Mouse (Mus musculus): Measurements from ENCODE around the gene Fam167b. TPM values are rescaled to one million over a fixed set of nuclear protein-coding genes. Genes with fewer than 3 reads are reported as not detected.

Fam167b gene
- polyA plus RNA-seq, 1 experiment from 2014 or later: 5.6 TPM

- peaks cover 11 to 15% of the 10 kb centered on the region in 2 experiments for H3K4me1 ChIP-seq (ENCODE audit: control insufficient read depth in 2 of 2, insufficient read depth in 2 of 2, low read length in 2 of 2)
- H3K36me3 ChIP-seq (ENCODE audit: control insufficient read depth, insufficient read depth, low read length): no peaks in the 10 kb centered on the region
- H3K4me3 ChIP-seq (ENCODE audit: control insufficient read depth in 1 of 2, insufficient read depth in 1 of 2, low read depth in 1 of 2, low read length in 2 of 2): no peak overlapping the region
- H3K27me3 ChIP-seq (ENCODE audit: control insufficient read depth, insufficient read depth, low read length): no peaks in the 10 kb centered on the region
- no peak overlapping the region for H3K4me2 ChIP-seq (ENCODE audit: low read length)
- WGBS: 58% methylated on average over 7 of the region's 7 CpGs
- no peaks in the 10 kb centered on the region for H3K9me3 ChIP-seq (ENCODE audit: control insufficient read depth, low read length)
- ATAC-seq (ENCODE audit: insufficient number of reproducible peaks, insufficient read depth, low FRiP score, low read depth): no peak
- H3K9ac ChIP-seq (ENCODE audit: low read length): no peak overlapping the region
- peak overlapping the region; percentile 33 to 48; a peak in 2 of 4 replicates for H3K27ac ChIP-seq (replicated peaks in 1 of 2; ENCODE audit: control insufficient read depth in 1 of 2, insufficient read depth in 1 of 2, low read depth in 2 of 2, low read length in 2 of 2)
These were observed 2.0 kb upstream of the Fam167b start for GRCm38 (mm10) chr4:129580347-129580746.

GRCm38 (mm10) chr4:129577688-129578087 is 661 bp downstream of the Fam167b start:
- no peak overlapping the region for H3K9ac ChIP-seq (ENCODE audit: low read length)
- H3K4me3 ChIP-seq (ENCODE audit: control insufficient read depth in 1 of 2, insufficient read depth in 1 of 2, low read depth in 1 of 2, low read length in 2 of 2): no peak overlapping the region
- H3K27me3 ChIP-seq (ENCODE audit: control insufficient read depth, insufficient read depth, low read length): no peaks in the 10 kb centered on the region
- ATAC-seq (ENCODE audit: insufficient number of reproducible peaks, insufficient read depth, low FRiP score, low read depth): no peak
- H3K4me2 ChIP-seq (ENCODE audit: low read length): peak overlapping the region; percentile 31
- H3K4me1 ChIP-seq (ENCODE audit: control insufficient read depth in 2 of 2, insufficient read depth in 2 of 2, low read length in 2 of 2): peaks cover 2 to 19% of the 10 kb centered on the region in 2 experiments; a peak in 3 of 4 replicates
- peak overlapping the region; percentile 60 to 70 for H3K27ac ChIP-seq (replicated peaks in 1 of 2; ENCODE audit: control insufficient read depth in 1 of 2, insufficient read depth in 1 of 2, low read depth in 2 of 2, low read length in 2 of 2)
- 76% methylated on average over 7 of the region's 7 CpGs for WGBS
- H3K36me3 ChIP-seq (ENCODE audit: control insufficient read depth, insufficient read depth, low read length): no peaks in the 10 kb centered on the region
- no peaks in the 10 kb centered on the region for H3K9me3 ChIP-seq (ENCODE audit: control insufficient read depth, low read length)

GRCm38 (mm10) chr4:129576863-129577491 is 1.4 kb downstream of the Fam167b start:
- no peaks in the 10 kb centered on the region for H3K27me3 ChIP-seq (ENCODE audit: control insufficient read depth, insufficient read depth, low read length)
- H3K4me1 ChIP-seq (ENCODE audit: control insufficient read depth in 2 of 2, insufficient read depth in 2 of 2, low read length in 2 of 2): peaks cover 2 to 21% of the 10 kb centered on the region in 2 experiments; a peak in 3 of 4 replicates
- no peaks in the 10 kb centered on the region for H3K9me3 ChIP-seq (ENCODE audit: control insufficient read depth, low read length)
- no peak for ATAC-seq (ENCODE audit: insufficient number of reproducible peaks, insufficient read depth, low FRiP score, low read depth)
- H3K4me2 ChIP-seq (ENCODE audit: low read length): peak overlapping the region; percentile 31
- H3K27ac ChIP-seq (replicated peaks in 1 of 2; ENCODE audit: control insufficient read depth in 1 of 2, insufficient read depth in 1 of 2, low read depth in 2 of 2, low read length in 2 of 2): no peak overlapping the region
- WGBS: 32% methylated on average over 21 of the region's 21 CpGs
- H3K9ac ChIP-seq (ENCODE audit: low read length): peak overlapping the region; percentile 9; the same call in 1 of the 2 replicates
- no peaks in the 10 kb centered on the region for H3K36me3 ChIP-seq (ENCODE audit: control insufficient read depth, insufficient read depth, low read length)
- no peak overlapping the region for H3K4me3 ChIP-seq (ENCODE audit: control insufficient read depth in 1 of 2, insufficient read depth in 1 of 2, low read depth in 1 of 2, low read length in 2 of 2)

GRCm38 (mm10) chr4:129575171-129575844 is 3.0 kb downstream of the Fam167b start:
- Histone ChIP-seq H3K4me3 (ENCODE audit: control insufficient read depth in 1 of 2, insufficient read depth in 1 of 2, low read depth in 1 of 2, low read length in 2 of 2) (no peak overlapping the region), H3K27me3 (ENCODE audit: control insufficient read depth, insufficient read depth, low read length) (no peaks in the 10 kb centered on the region), H3K27ac (replicated peaks in 1 of 2; ENCODE audit: control insufficient read depth in 1 of 2, insufficient read depth in 1 of 2, low read depth in 2 of 2, low read length in 2 of 2) (peak overlapping the region; percentile 41 to 61; a peak in 3 of 4 replicates), H3K4me2 (ENCODE audit: low read length) (0 out of 2 replicates have a peak overlapping the region, but pooled peaks have one; percentile 25), H3K36me3 (ENCODE audit: control insufficient read depth, insufficient read depth, low read length) (no peaks in the 10 kb centered on the region), H3K4me1 (ENCODE audit: control insufficient read depth in 2 of 2, insufficient read depth in 2 of 2, low read length in 2 of 2) (peaks cover 1 to 20% of the 10 kb centered on the region in 2 experiments; a peak in 3 of 4 replicates), H3K9ac (ENCODE audit: low read length) (no peak overlapping the region), H3K9me3 (ENCODE audit: control insufficient read depth, low read length) (no peaks in the 10 kb centered on the region)
- no peak for ATAC-seq (ENCODE audit: insufficient number of reproducible peaks, insufficient read depth, low FRiP score, low read depth)
- WGBS: 32% methylated on average over 7 of the region's 8 CpGs

GRCm38 (mm10) chr4:129573430-129573829 is 4.9 kb downstream of the Fam167b start, which contains the start of gene Lck:
TSS of gene Lck (minus strand) at chr4:129573641.
- WGBS: 82% methylated on average over 8 of the region's 8 CpGs
- no peak for ATAC-seq (ENCODE audit: insufficient number of reproducible peaks, insufficient read depth, low FRiP score, low read depth)

GRCm38 (mm10) chr4:129573093-129573370 is 5.3 kb downstream of the Fam167b start:
- H3K4me1 ChIP-seq (ENCODE audit: control insufficient read depth in 2 of 2, insufficient read depth in 2 of 2, low read length in 2 of 2): peaks cover 0 to 16% of the 10 kb centered on the region in 2 experiments; a peak in 3 of 4 replicates
- no peak overlapping the region for H3K4me3 ChIP-seq (ENCODE audit: control insufficient read depth in 1 of 2, insufficient read depth in 1 of 2, low read depth in 1 of 2, low read length in 2 of 2)
- H3K9me3 ChIP-seq (ENCODE audit: control insufficient read depth, low read length): no peaks in the 10 kb centered on the region
- no peaks in the 10 kb centered on the region for H3K36me3 ChIP-seq (ENCODE audit: control insufficient read depth, insufficient read depth, low read length)
- no peak overlapping the region for H3K9ac ChIP-seq (ENCODE audit: low read length)
- H3K27me3 ChIP-seq (ENCODE audit: control insufficient read depth, insufficient read depth, low read length): no peaks in the 10 kb centered on the region
- WGBS: 94% methylated on average over 4 of the region's 4 CpGs
- H3K4me2 ChIP-seq (ENCODE audit: low read length): no peak overlapping the region
- no peak for ATAC-seq (ENCODE audit: insufficient number of reproducible peaks, insufficient read depth, low FRiP score, low read depth)
- peak overlapping the region in 1 of 2 experiments; percentile 27; a peak in 1 of 4 replicates for H3K27ac ChIP-seq (replicated peaks in 1 of 2; ENCODE audit: control insufficient read depth in 1 of 2, insufficient read depth in 1 of 2, low read depth in 2 of 2, low read length in 2 of 2)

More at GRCm38 (mm10) chr4:129573430-129573829, 4.9 kb downstream of the Fam167b start, which contains the start of gene Lck:
- peak within 1 kb of the TSS in 1 of 2 experiments; percentile 27; a peak in 1 of 4 replicates for H3K27ac ChIP-seq (replicated peaks in 1 of 2; ENCODE audit: control insufficient read depth in 1 of 2, insufficient read depth in 1 of 2, low read depth in 2 of 2, low read length in 2 of 2)
- H3K4me3 ChIP-seq (ENCODE audit: control insufficient read depth in 1 of 2, insufficient read depth in 1 of 2, low read depth in 1 of 2, low read length in 2 of 2): no peak within 1 kb of the TSS
- H3K4me1 ChIP-seq (ENCODE audit: control insufficient read depth in 2 of 2, insufficient read depth in 2 of 2, low read length in 2 of 2): peaks cover 0 to 19% of the 10 kb centered on the region in 2 experiments; a peak in 3 of 4 replicates
- H3K9ac ChIP-seq (ENCODE audit: low read length): no peak within 1 kb of the TSS
- no peaks in the 10 kb centered on the region for H3K27me3 ChIP-seq (ENCODE audit: control insufficient read depth, insufficient read depth, low read length)
- H3K4me2 ChIP-seq (ENCODE audit: low read length): no peak within 1 kb of the TSS
- H3K36me3 ChIP-seq (ENCODE audit: control insufficient read depth, insufficient read depth, low read length): no peaks in the 10 kb centered on the region
- no peaks in the 10 kb centered on the region for H3K9me3 ChIP-seq (ENCODE audit: control insufficient read depth, low read length)

- Histone ChIP-seq H3K4me3 (ENCODE audit: control insufficient read depth in 1 of 2, insufficient read depth in 1 of 2, low read depth in 1 of 2, low read length in 2 of 2) (no peak overlapping the region), H3K4me1 (ENCODE audit: control insufficient read depth in 2 of 2, insufficient read depth in 2 of 2, low read length in 2 of 2) (peaks cover 0 to 14% of the 10 kb centered on the region in 2 experiments; a peak in 3 of 4 replicates), H3K27me3 (ENCODE audit: control insufficient read depth, insufficient read depth, low read length) (no peaks in the 10 kb centered on the region), H3K4me2 (ENCODE audit: low read length) (no peak overlapping the region), H3K9me3 (ENCODE audit: control insufficient read depth, low read length) (no peaks in the 10 kb centered on the region), H3K9ac (ENCODE audit: low read length) (no peak overlapping the region), H3K36me3 (ENCODE audit: control insufficient read depth, insufficient read depth, low read length) (no peaks in the 10 kb centered on the region), H3K27ac (replicated peaks in 1 of 2; ENCODE audit: control insufficient read depth in 1 of 2, insufficient read depth in 1 of 2, low read depth in 2 of 2, low read length in 2 of 2) (peak overlapping the region in 1 of 2 experiments; percentile 27; a peak in 1 of 4 replicates)
- no peak for ATAC-seq (ENCODE audit: insufficient number of reproducible peaks, insufficient read depth, low FRiP score, low read depth)
- WGBS: 56% methylated on average over 13 of the region's 13 CpGs
These were observed 5.9 kb downstream of the Fam167b start for GRCm38 (mm10) chr4:129572236-129573092.
